Mouse (Mus musculus): Measurements from ENCODE around the gene Naxe.

GRCm38 (mm10) chr3:88030608-88031395 is 27.5 kb downstream of the Naxe start:
- TF ChIP-seq EP300 (optimal IDR thresholded peaks at IDR 0.05) (no peak), CTCF (IDR thresholded peaks at IDR 0.05; ENCODE audit: low read depth) (no peak)

All from stomach, postnatal 0 days (tissue).